Mouse (Mus musculus) lung, embryonic 14.5 days (tissue): Measurements from ENCODE around the gene Lrrc1. TPM values are rescaled to one million over a fixed set of nuclear protein-coding genes. Genes with fewer than 3 reads are reported as not detected.

Experiments
- ATAC-seq: fragments of 200-750 bp; cut with Nextera tagmentation; 2 replicates; pipeline ENCODE4 v1.8.0; 2017; ENCODE audit warnings: mild to moderate bottlenecking, moderate TSS enrichment, moderate library complexity; ENCODE audit not compliant: insufficient read depth
- DNase-seq: peaks from one replicate; pipeline ENCODE4 v3.0.0-alpha.2; 2015
- H3K27ac ChIP-seq: fragments of 300-500 bp; sonication (generic); 2 replicates; pipeline ENCODE4 v1.5.1; 2014; ENCODE audit warnings: low read depth, mild to moderate bottlenecking, moderate library complexity
- H3K27me3 ChIP-seq: fragments of 300-500 bp; sonication (generic); 2 replicates; pipeline ENCODE4 v1.6.1; 2014; ENCODE audit warnings: low read length, control low read depth; ENCODE audit not compliant: insufficient read depth
- H3K36me3 ChIP-seq: fragments of 300-500 bp; sonication (generic); 2 replicates; pipeline ENCODE4 v1.6.1; 2014; ENCODE audit warnings: control low read depth; ENCODE audit not compliant: insufficient read depth
- H3K4me1 ChIP-seq: fragments of 300-500 bp; sonication (generic); 2 replicates; pipeline ENCODE4 v1.6.1; 2014; ENCODE audit warnings: antibody characterized with exemption, control low read depth; ENCODE audit not compliant: insufficient read depth
- H3K4me2 ChIP-seq: fragments of 300-500 bp; sonication (generic); 2 replicates; pipeline ENCODE4 v1.6.1; 2014; ENCODE audit warnings: mild to moderate bottlenecking
- H3K4me3 ChIP-seq: fragments of 300-500 bp; sonication (generic); 2 replicates; pipeline ENCODE4 v1.5.1; 2014; ENCODE audit warnings: low read depth, low read length
- H3K9ac ChIP-seq: fragments of 300-500 bp; sonication (generic); 2 replicates; pipeline ENCODE4 v1.6.1; 2014
- H3K9me3 ChIP-seq: fragments of 300-500 bp; sonication (generic); 2 replicates; pipeline ENCODE4 v1.6.1; 2016; ENCODE audit warnings: low read depth, low read length, control low read depth
- CTCF ChIP-seq: IDR thresholded peaks from 2 replicates; pipeline ENCODE4 v1.5.1; 2016; ENCODE audit warnings: antibody characterized with exemption, low read depth
- WGBS: fragments of 180-500 bp; shearing (Covaris S2); extraction: QIAGEN DNeasy Blood & Tissue Kit; methylation state at CpG from one replicate; pipeline ENCODE4 v1.1.7; 2014; 5-methylcytosine and 5-hydroxymethylcytosine counted together
- polyA plus RNA-seq: library from polyadenylated mRNA; unstranded; fragments of >200 nt; fragmentation: Nextera tagmentation; extraction: Ambion mirVana; gene quantifications from 2 replicates; pipeline ENCODE4 v1.2.1, GENCODE M21; 2014

The Lrrc1 gene
- polyA plus RNA-seq, 1 experiment from 2014 or later = 9.5 TPM

- TF ChIP-seq CTCF = no peak
- Histone ChIP-seq H3K9me3 (no peaks in the 10 kb centered on the region), H3K27ac (no peak overlapping the region), H3K27me3 (no peaks in the 10 kb centered on the region), H3K4me3 (no peak overlapping the region), H3K36me3 (no peaks in the 10 kb centered on the region), H3K4me1 (peaks cover 12% of the 10 kb centered on the region; the same call in 1 of the 2 replicates), H3K9ac (no peak overlapping the region), H3K4me2 (no peak overlapping the region)
- ATAC-seq (no peak), DNase-seq (no peak)
- 89% methylated on average over 4 of the region's 4 CpGs for WGBS
Measured at GRCm38 (mm10) chr9:77416486-77416885, 128.2 kb downstream of the Lrrc1 start.

GRCm38 (mm10) chr9:77416002-77416401, 128.7 kb downstream of the Lrrc1 start:
- TF ChIP-seq CTCF = no peak
- Histone ChIP-seq H3K9ac (no peak overlapping the region), H3K4me2 (no peak overlapping the region), H3K36me3 (no peaks in the 10 kb centered on the region), H3K27me3 (no peaks in the 10 kb centered on the region), H3K9me3 (no peaks in the 10 kb centered on the region), H3K27ac (no peak overlapping the region), H3K4me3 (no peak overlapping the region), H3K4me1 (peaks cover 17% of the 10 kb centered on the region; the same call in 1 of the 2 replicates)
- ATAC-seq (no peak), DNase-seq (no peak)
- 93% methylated on average over 7 of the region's 7 CpGs for WGBS

GRCm38 (mm10) chr9:77411830-77412425, 132.7 kb downstream of the Lrrc1 start:
- H3K4me1 ChIP-seq = peaks cover 18% of the 10 kb centered on the region; the same call in 1 of the 2 replicates
- H3K9me3 ChIP-seq = no peaks in the 10 kb centered on the region
- H3K4me3 ChIP-seq = no peak overlapping the region
- H3K27me3 ChIP-seq = no peaks in the 10 kb centered on the region
- no peak for TF ChIP-seq CTCF
- DNase-seq = peak; percentile 84
- no peak overlapping the region for H3K9ac ChIP-seq
- no peak overlapping the region for H3K4me2 ChIP-seq
- WGBS = 59% methylated on average over 3 of the region's 3 CpGs
- H3K36me3 ChIP-seq = no peaks in the 10 kb centered on the region
- H3K27ac ChIP-seq = no peak overlapping the region
- ATAC-seq = peak; percentile 53; the same call in 1 of the 2 replicates

GRCm38 (mm10) chr9:77410968-77411367, 133.7 kb downstream of the Lrrc1 start:
- ATAC-seq = no peak
- DNase-seq = peak; percentile 24
- Histone ChIP-seq H3K27ac (no peak overlapping the region), H3K4me3 (no peak overlapping the region), H3K4me1 (peaks cover 18% of the 10 kb centered on the region; the same call in 1 of the 2 replicates), H3K9ac (no peak overlapping the region), H3K4me2 (no peak overlapping the region), H3K27me3 (no peaks in the 10 kb centered on the region), H3K9me3 (no peaks in the 10 kb centered on the region), H3K36me3 (no peaks in the 10 kb centered on the region)
- no peak for TF ChIP-seq CTCF
- WGBS = 29% methylated on average over 4 of the region's 4 CpGs

GRCm38 (mm10) chr9:77410524-77410923, 134.1 kb downstream of the Lrrc1 start:
- TF ChIP-seq CTCF = no peak
- ATAC-seq (no peak), DNase-seq (no peak)
- no peaks in the 10 kb centered on the region for H3K36me3 ChIP-seq
- H3K27ac ChIP-seq = no peak overlapping the region
- H3K4me3 ChIP-seq = no peak overlapping the region
- no peak overlapping the region for H3K9ac ChIP-seq
- H3K4me1 ChIP-seq = peaks cover 18% of the 10 kb centered on the region; the same call in 1 of the 2 replicates
- WGBS = 68% methylated on average over 7 of the region's 7 CpGs
- no peaks in the 10 kb centered on the region for H3K9me3 ChIP-seq
- H3K4me2 ChIP-seq = no peak overlapping the region
- no peaks in the 10 kb centered on the region for H3K27me3 ChIP-seq

GRCm38 (mm10) chr9:77408053-77408603, 136.5 kb downstream of the Lrrc1 start:
- no peak for TF ChIP-seq CTCF
- Histone ChIP-seq H3K27ac (no peak overlapping the region), H3K9me3 (no peaks in the 10 kb centered on the region), H3K27me3 (no peaks in the 10 kb centered on the region), H3K36me3 (no peaks in the 10 kb centered on the region), H3K4me1 (peaks cover 18% of the 10 kb centered on the region; the same call in 1 of the 2 replicates), H3K4me2 (no peak overlapping the region), H3K4me3 (no peak overlapping the region), H3K9ac (no peak overlapping the region)
- 28% methylated on average over 6 of the region's 6 CpGs for WGBS
- DNase-seq (peak; percentile 62), ATAC-seq (peak; percentile 62; the same call in 1 of the 2 replicates)

GRCm38 (mm10) chr9:77406906-77407305, 137.8 kb downstream of the Lrrc1 start:
- H3K4me3 ChIP-seq = no peak overlapping the region

More at GRCm38 (mm10) chr9:77406906-77407305, 137.8 kb downstream of the Lrrc1 start:
- ATAC-seq (no peak), DNase-seq (peak; percentile 73)
- Histone ChIP-seq H3K27me3 (no peaks in the 10 kb centered on the region), H3K9me3 (no peaks in the 10 kb centered on the region), H3K9ac (no peak overlapping the region), H3K4me1 (peaks cover 10% of the 10 kb centered on the region; the same call in 1 of the 2 replicates), H3K27ac (no peak overlapping the region), H3K36me3 (no peaks in the 10 kb centered on the region), H3K4me2 (no peak overlapping the region)
- TF ChIP-seq CTCF = peak; percentile 47
- WGBS = 48% methylated on average over 7 of the region's 7 CpGs
